Mouse (Mus musculus): ENCODE data around the gene Twist2.

Gene Twist2

DNA sequence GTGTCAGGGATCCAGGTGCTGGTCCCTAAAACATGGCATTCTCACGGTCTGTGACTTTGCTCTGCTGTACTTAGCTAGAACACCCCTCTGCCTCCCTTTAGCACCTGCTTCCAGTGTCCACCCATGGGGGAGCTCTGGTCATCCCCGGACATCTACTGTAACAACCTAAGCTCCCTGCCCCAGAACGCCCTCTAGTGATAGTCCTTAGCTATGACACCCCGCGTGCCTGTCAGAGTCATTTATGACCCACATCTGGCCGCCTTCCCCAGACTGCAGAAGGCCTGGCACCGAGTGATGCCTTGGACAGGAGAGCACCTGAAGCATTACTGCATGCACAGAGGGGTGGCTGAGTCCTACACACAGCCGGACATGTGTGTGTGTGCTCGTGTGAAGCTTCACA, 18.0 kb downstream of the Twist2 start:
- no peak for DNase-seq (ENCODE audit: low spot score)

- no peak for DNase-seq (ENCODE audit: low spot score)
Observed at GRCm38 (mm10) chr1:91820531-91820930, 19.3 kb downstream of the Twist2 start.

DNA sequence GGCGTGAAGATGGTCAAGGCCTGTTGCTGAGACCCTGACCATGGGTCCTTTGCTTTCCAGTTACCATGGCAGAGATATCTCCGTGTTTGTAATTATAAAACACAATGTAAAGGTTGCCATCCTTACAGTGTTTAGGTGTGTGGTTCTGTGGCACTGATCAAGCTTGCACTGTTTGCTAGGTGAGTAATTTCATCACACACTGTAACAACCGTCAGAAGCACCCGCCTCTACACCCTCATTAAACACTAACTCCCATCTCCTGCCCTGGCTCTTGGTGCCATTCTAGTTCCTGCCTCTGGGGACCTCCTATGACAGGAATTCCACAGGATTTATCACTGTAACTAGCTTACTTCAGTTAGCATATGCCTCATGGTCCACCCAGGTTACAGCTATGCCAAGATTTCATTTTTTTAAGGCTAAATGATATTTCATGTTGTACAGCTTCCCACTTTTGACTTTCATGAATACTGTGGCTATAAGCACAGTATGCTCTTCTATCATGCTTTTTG, 21.1 kb downstream of the Twist2 start:
- DNase-seq (ENCODE audit: low spot score) = no peak

DNA sequence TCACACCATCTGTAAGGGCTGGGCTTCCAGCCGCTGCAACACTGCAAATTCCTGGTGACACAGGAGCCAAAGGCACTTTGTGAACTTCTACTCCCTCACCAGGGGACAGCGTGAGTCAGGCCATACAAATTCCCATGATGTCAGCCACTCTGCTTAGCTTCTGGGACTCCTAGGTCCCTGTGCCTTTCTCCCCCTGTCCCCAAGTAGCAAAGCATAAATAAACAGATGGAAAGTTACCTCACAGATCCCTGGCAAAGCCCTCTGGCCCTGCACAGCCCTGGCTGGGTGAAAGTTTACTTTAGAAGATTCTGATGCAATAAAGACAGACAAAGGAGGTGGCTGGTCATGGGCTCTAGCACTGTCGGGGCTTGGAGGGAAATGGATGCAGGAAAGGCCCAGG, 22.3 kb downstream of the Twist2 start:
- no peak for DNase-seq (ENCODE audit: low spot score)

GRCm38 (mm10) chr1:91823951-91824350, 22.7 kb downstream of the Twist2 start:
- no peak for DNase-seq (ENCODE audit: low spot score)

DNA sequence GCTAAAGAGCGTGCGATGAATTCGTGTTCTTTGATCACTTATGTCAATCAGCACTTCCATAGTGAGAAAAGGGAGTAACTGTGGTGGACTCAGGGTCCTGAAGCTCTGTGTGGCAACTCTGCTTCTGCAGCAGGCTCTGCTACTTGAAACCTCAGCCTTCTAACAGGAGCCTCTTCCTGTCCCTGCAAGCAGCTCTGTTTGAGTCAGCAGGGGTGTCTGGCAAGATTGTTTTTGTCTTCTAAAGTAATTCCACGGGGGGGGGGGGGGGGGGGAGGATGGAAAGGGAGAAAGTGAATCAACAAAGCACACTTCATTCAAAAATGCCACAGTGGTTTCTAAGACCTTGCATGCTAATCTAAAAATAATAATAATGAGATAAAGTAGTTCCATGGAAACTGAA, 24.0 kb downstream of the Twist2 start:
- no peak for DNase-seq (ENCODE audit: low spot score)

DNA sequence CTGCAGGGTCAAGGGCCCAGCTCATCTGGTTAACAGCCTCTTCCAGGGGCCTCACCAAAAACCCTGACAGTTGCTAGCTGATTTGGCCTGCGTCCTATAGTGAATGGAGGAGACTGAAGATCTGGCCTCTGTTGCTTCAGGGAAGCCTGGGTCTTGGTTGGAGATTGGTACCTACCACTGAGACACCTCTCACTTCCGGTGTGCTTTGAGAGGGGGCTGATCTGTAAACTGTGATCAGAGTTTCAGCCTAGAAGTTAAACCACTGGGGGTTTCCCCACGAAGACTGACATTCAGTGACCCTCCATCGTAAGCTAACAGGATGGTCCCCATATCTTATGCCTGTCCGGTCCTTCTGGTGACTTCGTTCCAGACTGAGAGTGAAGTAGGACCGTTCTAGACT, 30.7 kb downstream of the Twist2 start:
- no peak for DNase-seq (ENCODE audit: low spot score)

DNA sequence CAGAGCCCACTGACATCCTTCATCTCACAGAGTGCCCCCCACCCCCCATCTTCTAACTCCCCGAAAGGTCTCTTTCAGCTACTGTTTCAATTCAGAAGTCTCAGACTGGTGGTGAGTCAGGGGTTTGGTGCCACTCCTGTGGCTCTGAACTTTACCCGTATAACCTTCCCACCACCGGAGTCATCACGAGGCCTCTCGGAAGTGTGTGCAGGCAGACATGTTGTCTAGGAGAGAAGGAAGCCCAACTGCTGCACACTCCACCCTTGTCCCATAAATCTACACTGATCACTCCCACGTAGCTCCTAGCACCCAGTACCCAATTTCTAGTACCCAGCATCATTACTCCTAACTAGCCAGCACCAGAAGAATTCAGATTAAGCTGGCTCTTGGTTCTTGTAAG, 38.3 kb downstream of the Twist2 start:
- DNase-seq (ENCODE audit: low spot score) = no peak

- no peak for DNase-seq (ENCODE audit: low spot score)
Observed at GRCm38 (mm10) chr1:91839979-91840378, 38.7 kb downstream of the Twist2 start.

- no peak for DNase-seq (ENCODE audit: low spot score)
Observed at GRCm38 (mm10) chr1:91844236-91844635, 43.0 kb downstream of the Twist2 start.

GRCm38 (mm10) chr1:91844681-91845379, 43.6 kb downstream of the Twist2 start:
- no peak for DNase-seq (ENCODE audit: low spot score)

- DNase-seq (ENCODE audit: low spot score) = no peak
Observed at GRCm38 (mm10) chr1:91845380-91845957, 44.2 kb downstream of the Twist2 start.

- DNase-seq (ENCODE audit: low spot score) = no peak
Observed at GRCm38 (mm10) chr1:91851300-91851699, 50.0 kb downstream of the Twist2 start.

DNA sequence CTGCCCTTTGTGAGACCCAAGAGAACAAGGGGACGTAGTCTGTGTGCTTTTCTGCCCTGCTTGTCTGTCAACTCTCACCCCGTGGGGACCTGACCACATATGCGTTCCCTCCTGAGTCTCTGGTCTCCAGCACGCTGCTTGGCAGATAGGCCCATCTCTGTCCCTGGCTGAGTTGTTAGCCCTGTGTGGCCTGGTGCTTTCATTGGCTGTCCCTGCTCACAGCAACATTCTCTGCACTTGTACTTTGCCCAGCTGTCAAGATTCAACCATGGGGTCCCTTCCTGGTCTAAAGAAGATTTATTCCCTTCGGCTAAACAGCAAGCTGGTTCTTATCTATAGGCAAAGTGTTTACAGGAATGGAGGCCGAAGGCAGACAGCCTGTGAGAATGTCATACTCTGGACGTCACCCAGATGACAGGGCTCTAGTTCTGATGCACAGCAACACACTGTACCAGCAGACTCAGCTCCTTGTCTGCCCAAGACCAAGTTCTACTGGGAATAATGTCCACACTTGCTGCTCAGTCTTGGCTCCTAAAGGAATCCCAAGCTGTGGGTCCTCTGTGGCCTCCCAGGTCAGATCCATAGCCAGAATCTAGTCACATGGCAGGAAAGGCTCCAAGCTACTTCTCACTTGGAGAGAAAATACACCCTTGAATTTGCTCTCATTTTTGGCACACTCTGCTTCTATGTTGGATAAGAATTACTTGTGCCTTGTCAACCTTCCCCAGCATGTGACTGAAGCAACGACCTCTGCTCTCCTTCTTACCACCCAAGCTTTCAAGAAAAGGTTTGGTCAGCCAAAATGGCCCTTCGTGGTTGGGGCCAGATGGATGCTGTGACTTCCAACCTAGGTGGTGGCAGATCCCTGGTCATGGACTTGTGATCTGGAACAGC, 55.8 kb downstream of the Twist2 start:
- DNase-seq (ENCODE audit: low spot score) = peak; percentile 27

DNA sequence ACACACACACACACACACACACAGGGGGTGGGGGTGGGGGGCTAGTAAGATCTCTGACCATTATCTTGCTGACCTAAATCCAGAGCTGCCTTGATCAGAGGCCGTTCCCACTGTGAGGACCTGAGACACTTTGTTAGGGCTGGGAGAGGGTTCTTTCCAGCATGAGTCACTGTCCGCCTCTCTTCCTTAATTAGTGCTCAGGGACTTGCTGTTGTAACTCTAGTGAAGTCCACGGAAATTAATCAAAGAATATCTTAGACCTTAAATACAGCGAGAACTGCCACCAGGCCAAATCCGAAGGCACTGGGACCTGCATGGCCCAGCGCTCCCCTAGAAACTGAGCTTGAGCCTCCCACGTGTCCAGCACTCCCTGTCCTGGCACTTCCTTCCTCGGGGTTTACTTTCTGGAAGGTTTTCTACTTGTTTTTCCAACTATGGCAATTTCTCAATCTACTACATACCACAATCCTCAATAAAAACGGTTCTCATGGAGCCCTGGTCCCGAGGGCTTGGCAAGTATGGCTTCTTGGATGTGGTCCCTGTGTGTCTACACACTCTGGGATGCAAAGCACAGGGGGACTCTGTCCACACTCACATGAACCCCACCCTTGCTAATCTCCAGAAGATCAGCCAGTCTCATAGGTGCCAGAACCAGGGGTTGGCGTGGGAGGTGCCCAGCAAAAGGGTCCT, 57.0 kb downstream of the Twist2 start:
- DNase-seq (ENCODE audit: low spot score) = no peak

- DNase-seq (ENCODE audit: low spot score) = no peak
Observed at GRCm38 (mm10) chr1:91858901-91859300, 57.6 kb downstream of the Twist2 start.

- DNase-seq (ENCODE audit: low spot score) = no peak
Observed at GRCm38 (mm10) chr1:91861511-91861910, 60.2 kb downstream of the Twist2 start.

DNA sequence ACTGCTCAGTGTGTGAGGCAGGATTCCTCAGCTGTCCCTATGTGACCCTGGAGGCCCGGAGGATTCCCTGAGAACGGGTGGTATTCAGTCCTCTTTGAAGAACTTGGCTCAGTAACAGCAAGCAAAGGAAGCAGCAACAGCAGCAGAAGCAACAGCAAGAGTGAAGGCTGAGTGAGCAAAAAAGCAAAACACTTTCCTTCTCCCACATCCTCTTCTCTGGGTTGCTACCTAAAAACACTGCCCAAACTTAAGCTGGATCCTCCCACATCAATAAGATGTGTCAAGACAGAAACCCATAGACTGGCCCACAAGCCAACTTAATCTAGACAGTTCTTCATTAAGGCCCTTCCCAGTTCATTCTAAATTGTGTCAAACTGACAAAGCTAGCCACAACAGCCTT, 64.7 kb downstream of the Twist2 start:
- DNase-seq (ENCODE audit: low spot score) = no peak

DNA sequence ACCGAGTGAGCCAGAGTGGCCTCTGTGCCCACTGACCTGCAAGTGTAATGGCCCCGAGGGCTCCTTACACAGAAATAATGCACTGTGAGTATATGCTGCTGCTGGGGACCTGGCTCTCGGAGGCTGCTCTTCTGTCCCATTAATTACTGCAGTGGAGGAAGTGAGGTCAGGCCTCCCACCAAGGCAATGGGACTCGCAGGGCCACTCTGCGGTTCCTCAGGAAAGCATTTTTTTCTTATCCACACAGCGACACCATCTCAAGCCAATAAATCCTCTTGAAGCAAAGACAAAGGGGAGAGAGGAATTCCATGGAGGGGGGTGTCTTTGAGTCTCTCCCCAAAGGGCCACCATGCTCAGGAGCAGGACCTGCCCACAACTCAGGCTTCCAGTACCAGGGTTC, 69.8 kb downstream of the Twist2 start:
- DNase-seq (ENCODE audit: low spot score) = no peak

DNA sequence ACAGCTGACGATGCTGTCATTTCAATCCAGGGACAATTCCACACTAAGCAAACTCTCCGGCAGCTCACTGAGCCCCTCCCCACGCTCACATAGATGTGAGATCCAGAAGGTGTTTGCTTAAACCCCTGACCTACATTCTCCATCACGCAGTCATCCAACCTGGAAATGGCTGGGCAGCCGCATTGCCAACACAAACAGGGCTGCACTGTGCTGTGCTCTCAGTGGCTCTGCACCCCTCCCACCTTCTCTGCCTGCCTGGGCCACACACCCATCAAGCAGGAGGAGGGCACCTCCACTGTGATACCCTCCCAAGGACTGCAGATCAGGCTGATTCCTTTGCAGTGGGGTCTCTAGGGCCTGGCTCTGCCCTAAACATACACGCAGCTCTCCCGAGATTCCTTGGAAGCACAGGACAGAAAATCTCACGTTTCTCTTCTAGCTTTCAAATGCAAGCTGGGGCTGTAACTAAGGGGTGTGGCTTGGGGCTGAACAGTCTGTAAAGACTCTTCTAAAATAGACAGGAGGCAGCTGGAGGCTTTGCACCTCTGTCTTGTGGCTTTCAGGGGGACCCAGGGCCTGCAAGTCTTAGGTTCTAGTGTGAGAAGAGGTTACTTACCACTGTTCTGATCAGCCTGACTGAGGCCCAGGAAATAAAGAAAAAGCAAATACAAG, 71.3 kb downstream of the Twist2 start:
- DNase-seq (ENCODE audit: low spot score) = no peak

DNA sequence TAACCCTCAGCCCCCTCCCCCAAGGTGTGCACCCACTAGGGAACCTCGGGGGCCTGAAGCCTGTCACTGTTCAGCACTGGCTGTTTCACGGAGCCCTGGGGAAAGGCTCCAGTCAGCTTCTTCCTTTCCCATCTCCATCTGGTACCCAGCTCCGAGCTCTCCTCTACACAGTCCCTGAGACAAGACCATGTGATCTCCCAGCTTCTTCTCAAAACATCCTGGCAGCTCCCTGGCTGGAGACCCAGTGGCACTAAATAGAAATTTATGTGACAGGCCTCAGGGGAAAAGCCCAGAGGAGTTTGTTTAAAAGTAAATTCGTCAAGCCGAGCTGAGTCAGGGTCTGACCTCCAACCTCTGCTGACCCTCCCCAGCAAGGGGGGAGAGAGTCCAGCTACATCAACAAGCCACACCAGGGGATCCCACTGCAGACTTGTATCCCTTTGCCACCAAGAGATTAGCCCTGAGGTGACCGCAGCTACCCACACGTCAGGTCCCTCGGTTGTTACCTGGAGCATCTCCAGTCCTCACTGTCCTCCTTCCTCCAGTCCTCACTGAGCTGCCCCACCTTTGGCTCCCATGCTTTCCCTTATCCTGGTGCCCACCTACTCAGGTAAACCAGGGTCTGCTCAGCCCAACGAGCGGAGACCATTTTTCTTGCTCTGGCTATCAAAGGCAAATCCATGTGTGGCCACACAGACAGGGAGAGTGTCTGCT, 72.5 kb downstream of the Twist2 start:
- no peak for DNase-seq (ENCODE audit: low spot score)
